Mouse (Mus musculus) urinary bladder, adult 18-20 months (tissue): ENCODE data around the gene Tenm4.

Source experiments
- DNase-seq, 2 experiments: peaks; one replicate each; pipeline ENCODE4 v3.0.0; 2022; ENCODE audit warnings: low spot score in 2 of 2, mixed read lengths in 2 of 2

Tenm4 gene

DNA sequence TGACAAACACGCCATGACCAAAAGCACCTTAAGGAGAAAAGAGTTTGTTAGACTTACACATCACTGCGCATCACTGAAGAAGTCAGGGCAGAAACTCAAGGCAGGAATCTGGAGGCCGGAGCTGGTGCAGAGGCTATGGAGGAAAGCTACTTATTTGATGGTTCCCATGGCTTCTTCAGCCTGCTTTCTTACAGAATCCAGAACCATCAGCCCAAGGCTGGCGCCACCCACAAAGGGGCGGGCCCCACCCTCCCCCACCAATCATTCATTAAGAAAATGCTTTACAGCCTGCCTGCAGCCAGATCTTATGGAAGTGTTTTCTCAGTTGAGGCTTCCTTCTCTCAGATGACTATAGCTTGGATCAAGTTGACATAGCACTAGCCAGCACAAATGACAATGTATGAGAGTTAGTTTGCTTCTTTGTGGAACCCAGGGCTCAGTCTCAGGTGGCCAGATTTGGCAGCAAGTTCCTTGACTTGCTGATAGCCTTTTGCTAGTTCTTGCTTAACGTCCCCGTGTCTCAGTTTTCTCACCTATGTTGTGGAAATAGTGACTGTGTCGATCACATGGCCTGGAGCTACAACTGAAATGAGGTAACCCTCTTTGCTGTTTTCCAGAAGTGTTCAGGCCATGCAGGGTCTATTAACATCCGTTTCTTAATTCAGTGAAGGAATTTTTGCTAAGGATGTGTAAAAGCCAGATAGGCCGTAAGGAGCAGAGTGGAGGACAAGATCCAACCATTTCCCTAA, 32.9 kb downstream of the Tenm4 start:
- no peak for DNase-seq

DNA sequence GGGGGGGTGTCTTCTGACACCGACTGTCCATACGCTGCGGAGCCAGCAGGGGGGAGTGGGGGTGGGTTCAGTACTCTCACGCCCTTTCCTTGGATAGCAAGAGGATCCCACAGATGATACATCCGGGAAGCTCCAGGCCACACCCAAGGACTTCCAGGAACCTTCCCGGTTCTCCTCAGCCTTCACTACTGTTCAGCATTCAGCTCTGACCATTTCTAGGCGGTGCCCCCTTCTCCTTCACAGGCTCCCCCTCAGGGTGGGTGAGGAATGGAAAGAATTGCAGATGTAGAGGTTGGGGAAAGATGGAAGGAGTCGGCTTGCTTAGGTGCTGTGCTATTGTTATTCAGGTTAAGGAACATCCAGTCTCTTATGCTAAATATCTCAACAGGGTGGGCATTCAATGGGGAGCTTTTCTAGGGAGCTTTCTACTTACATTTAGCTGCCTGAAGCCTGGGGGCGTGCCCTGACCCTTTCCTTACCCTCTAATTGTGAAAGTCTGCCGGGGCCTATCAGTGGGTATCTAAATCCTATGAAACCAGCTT, 33.8 kb downstream of the Tenm4 start:
- no peak for DNase-seq

DNA sequence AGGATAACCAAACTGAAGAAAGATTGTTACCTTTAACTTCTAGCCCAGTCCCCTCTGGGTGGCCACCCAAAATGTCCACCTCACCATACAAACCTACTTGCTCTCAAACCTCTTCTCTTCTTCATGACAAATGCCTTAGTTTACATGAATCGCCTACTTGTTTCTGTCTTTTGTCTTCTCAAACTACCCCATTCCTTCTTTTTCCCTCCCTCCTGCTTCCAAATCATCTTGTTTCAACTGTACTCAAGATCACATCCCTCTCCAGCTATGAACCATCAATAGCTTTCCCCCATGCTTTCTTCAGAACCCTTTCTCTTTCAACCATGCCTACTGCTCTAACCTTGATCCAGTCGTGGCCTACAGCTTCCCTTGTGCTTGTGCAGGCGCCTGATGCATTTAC, 36.0 kb downstream of the Tenm4 start:
- DNase-seq: no peak

DNA sequence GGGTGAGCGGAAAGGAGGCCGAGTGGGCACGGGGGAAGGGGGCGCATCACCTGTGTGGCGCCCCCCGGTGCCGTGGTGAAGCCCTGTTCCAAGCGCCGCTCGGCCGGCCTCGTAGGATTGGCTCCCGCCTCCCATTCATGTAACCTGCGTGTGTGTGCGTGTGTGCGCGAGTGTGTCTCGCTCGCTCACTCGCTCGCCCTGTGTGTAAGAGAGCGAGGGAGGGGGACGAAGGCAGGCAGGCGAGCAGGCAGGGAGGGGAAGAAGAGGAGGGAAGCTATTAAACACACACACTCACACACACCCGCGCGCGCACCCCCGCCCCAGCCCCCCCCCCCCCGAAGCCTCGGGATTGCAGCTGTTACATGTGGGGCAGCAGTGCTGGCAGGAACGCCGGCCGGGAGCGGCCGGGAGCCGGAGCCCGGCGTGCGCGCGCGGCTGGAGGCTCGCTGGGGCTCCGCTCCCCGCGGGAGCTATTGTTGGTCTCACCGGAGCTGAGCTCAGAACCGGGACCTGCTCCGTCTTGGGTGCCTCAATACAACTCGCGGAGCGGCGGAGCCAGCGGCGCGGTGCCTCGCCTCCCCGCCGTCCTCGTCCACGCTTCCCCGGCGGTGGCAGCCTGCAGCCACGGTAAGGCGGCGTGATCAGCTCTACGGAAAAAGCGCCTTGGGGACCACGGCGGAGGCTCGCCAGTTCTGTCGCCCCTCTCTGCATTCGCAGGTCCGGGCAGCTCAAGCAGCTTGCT, 38.9 kb downstream of the Tenm4 start:
- DNase-seq: peak in 1 of 2 experiments; percentile 74

DNA sequence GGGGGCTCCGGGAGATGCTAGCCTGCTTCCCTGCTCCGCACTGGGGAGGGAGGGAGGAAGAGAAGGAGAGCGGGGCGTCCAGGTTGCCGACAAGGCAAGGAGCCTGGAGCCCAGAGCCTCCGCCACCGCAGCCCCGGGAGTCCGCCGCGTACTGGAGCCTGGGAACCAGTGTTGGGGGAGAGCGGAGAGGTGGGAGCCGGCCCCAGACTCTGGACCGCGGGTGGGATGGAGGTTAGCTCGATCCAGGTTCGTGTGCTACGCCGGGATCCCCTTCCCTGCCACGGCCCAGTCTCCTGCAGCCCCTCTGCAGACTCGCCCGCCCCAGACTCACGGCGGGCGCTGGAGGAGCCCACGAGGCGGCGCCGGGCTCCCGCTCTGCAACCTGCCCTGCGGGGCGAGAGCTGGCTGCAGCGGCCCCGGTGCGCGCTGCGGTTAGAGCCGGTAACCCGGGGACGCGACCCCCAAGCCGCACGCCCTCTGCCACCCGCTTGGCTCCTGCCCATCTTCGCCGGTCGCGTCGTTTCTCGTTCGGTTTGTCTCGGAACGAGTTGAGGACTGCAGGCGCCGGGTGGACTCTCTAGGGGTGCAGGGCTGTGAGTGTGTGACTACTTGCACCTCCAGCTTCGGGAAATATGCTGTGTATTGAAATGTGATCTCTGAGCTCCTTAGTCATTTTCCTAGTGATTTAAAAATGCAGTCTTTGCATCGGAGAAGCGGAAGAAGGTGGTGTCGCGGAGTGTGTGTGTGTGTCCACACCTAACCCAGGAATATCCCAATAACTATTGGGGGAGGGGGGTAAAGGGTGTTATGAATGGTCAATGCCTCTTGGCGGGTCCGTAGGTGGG, 39.7 kb downstream of the Tenm4 start:
- DNase-seq: peak in 1 of 2 experiments; percentile 41

DNA sequence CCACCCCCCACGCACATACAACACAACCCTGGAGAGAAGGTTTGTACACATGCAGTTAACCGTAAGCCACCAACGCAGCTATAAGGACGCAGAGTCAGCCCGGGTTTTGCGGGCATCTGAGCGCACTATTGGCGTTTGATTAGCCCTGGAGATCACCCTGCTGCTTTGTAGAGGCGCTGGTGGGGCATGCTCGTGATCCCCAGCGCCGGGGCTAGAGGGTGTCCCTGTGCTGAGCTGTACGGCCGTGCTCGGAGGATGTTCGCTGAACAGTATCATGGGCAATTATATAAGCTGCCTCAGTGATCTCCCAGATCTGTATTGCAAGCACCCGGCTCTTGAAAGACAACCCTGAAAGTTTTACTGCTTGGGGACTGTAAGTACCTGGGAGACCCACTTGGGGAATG, 40.6 kb downstream of the Tenm4 start:
- DNase-seq: peak in 1 of 2 experiments; percentile 18

DNA sequence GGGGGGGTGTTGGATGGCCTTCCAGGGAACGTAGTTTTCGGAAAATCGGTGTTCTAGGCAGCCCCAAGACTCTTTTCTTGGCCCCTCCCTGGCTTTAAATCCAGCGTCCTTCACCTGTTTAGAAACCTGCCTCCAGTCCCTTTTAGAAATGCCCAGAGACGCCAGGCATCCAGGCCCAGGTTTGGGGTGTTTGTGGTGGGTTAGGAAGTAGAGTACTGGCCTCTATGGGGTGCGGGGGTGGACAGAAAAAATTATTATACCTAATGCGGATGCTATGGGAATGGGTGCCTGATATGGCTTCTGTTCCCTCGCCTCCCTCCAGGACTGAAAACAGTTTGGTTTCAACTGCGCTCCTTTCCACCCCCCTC, 41.2 kb downstream of the Tenm4 start:
- no peak for DNase-seq

DNA sequence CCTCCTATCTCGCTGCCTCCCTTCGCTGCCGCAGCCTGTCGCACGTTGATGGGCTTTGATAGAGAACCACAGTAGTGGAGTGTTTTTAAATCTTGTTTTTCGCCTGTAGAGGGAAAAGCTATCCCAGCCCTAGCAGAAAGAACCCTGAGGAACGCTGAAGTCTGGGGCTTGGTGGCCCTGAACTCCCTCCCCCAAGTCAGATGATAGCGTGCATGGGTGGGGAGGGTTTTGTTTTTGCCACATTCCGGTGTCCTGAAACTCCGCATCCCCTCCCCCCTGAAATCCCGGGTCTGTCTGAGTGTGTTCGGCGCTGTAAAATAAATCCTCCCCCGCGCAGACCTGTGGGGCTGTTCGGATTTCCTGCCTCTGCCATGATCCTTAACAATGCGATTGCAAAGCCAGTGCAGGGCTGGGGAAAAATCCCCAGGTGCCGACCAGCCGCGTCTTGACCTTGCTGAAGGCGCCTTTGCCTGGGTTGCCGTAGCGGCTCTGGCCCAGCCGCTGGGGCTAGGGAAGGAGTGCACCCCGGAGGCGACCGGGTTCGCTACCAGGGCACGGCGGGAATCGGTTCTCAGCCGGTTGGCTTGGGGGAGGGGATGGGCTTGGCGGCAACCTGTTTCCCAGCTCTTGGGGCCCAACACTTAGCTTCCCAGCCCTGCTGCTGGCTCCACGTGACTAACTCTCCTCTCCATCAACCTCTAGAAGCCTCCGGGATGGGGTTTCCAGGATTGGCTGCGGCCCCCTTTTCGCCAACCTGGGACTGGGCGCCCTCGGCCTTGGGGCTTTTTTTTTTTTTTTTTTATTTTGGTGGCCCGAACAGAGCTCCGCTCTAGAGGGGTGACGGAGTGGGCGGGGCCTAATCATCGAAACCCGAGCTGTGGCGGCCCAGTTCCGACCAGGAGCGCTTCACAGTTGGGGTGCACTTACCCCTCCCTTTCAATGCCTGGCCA, 41.8 kb downstream of the Tenm4 start:
- DNase-seq: peak; percentile 15 to 44

DNA sequence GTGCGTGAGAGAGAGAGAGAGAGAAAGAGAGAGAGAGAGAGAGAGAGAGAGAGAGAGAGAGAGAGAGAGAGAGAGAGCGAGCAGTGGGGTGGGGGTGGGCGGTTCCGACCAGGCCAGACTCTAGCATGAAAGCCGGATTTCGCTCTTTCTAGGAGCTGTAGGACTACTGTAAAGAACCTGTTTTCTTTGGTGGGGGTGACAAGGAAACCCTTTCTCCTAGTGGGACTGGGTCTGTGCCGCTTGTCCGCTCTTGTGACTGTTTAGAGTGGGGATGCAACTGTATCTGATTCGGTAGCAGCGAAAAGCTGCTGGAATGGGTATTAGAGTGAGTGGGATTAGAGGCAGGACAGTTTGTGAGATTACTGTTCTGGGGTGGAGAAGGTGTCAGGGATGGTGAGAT, 42.7 kb downstream of the Tenm4 start:
- DNase-seq: no peak

DNA sequence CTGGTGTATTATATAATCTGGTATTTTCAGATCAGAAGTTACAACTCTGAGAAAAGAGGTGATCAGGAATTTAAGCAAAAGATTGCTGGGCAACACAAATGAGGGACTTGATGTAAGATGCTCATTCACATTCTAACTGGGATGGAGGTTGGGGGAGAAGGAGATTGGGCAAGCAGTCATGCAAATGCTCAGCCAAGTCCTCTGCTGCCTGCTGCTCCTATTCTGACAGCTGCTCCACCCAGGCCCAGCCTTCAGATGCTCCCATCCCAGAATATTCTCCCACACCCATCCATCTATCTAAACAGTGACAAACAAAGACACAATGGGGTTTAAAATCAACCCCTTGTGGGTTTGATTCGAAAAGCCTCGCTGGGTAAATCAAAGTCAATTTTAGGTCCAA, 43.8 kb downstream of the Tenm4 start:
- no peak for DNase-seq

DNA sequence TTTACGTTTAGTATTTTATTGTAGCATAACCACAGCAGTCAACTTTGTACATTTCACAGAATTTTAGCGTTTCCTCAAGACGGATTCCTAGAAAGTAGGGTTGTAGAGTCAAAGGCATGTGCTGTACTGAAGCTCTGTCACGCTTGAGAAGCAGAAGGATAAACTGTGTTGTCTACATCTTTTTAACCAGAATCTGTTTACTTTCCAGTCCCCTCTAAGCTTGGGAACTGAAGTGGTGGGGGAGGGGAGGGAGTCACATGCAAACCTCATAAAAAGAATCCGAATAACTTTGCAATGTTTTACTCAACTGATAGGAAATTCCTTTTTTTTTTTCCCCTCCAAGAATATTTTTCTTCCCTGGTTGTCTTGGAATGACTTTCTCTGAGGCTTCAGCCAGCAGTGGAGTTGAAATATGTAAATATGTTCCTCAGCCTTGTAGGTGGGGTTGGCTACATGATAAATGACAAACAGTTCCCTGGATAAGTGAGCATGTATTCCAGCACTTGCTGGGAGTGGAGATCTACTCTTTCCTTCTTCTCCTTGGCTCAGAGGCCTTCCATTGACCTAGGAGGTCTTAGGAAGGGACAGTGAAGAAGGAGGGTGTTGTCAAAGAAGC, 45.0 kb downstream of the Tenm4 start:
- DNase-seq: no peak

DNA sequence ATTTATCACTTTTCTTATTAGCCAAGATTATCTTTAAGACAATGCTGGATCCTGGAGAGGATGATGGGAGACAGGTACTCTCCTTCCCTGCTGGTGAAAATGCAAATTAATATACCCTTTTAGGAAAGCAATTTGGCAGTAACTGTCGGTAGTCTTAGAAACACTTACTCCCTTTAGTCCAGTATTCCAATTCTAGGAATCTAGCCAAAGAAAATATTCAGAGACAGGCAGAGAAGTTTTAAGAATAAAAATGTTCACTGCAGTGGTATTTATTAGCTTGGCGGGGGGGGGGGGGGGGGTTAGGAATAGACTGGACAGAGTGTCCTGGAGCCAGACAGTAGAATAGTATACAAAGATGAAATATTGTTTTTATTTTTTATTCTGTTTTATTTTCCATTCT, 48.3 kb downstream of the Tenm4 start:
- DNase-seq: no peak

DNA sequence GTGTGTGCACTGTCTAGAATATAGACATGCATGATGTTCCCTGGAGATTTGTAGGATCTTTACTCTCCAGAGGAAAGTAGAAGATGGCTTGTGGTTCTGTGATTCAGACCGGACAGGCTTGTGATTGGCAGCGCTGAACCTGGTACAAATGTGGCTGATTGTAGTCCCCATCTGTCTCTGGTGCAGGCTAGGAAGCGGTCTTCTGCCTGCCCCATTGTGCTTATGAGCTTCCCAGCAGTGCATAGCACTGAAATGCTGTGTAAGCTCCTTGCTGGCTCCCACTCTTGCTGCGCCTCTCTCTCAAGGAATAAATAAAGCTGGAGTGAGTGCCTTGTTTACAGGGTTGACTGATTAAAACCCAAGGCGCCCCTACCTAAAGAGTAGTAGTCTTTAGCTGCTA, 49.6 kb downstream of the Tenm4 start:
- DNase-seq: no peak

DNA sequence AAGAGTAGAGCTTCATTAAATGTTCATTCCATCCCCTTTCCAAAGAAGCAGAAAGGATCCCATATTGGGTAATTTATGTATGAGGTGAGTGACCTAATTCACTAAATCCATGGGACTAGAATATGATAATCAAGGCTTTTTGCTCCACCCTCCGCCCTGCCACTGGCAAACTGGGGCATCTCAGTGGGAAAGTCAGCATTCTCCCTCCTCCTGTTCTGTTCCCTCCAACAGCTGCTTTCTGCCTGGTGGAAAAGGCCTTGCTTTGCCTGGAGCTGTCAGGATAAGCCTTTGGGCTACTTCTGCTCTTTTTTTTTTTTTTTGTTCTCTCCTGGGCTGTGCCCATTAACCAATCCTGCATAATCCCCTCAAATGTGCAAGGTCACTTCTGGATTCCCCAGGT, 51.5 kb downstream of the Tenm4 start:
- no peak for DNase-seq

DNA sequence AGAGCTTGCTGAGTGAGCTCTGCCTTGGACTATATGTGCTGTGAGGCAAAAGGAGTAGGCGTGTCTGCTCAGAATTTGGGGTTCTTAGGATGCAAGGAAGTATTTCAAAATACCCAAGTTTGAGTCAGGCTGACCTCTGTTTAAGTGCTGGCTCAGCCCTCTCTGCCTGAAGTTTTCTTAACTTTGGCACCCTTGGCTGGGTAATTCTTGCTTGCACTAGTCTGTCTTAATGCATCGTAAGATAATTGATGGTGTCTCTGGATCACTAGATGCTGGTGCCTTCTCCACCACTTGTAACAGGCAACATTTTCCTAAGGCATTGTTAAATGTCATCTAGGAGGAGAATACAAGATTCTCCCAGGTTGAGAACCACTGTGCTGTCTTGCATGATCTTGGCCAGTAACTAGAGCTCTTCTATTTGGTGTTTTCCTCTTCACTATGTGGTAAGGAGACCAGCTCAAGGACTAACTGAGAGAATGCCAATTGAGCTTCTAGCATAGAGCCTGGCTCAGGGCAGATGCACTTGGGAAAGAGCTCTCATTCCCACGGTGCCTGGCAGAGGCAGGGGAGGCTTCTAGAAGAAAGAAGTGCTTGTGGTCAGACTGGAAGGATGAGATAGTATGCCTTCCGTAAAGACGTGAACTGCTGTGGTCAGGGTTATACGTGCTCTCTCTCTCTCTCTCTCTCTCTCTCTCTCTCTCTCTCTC, 57.7 kb downstream of the Tenm4 start:
- no peak for DNase-seq

DNA sequence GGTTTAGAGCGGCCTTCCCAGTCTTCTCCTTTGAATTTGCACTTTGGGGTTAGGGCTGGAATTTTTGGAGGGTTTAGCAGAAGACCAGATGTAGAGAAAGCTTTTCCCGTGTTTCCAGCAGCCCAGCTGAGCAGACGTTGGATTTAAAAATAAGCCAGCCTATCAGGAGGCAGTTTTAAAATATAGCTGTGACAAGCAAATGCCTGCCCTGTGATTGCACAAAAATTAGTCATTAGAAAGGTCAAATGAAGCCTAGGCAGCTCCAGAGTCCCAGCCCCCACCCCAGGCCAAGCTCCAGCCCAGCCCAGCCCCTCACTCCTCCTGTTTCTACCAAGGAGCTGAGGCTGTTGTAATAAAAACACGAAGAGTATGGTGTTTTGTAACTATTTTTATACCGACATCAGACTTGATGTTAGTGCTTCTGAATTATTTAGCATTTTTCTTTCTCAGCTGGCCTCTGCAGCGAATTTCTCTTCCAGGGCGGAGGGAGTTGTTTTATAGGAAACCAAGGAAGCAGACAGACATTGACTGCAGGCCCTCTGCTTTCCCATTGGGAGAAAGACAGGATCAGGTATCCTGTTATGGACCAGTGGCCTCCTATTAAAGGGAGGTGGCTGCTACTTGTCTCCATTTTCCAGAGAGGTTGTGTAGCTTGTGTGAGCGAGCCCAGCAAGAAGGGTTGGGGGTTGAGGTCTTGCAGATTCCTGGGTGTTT, 59.1 kb downstream of the Tenm4 start:
- DNase-seq: no peak

DNA sequence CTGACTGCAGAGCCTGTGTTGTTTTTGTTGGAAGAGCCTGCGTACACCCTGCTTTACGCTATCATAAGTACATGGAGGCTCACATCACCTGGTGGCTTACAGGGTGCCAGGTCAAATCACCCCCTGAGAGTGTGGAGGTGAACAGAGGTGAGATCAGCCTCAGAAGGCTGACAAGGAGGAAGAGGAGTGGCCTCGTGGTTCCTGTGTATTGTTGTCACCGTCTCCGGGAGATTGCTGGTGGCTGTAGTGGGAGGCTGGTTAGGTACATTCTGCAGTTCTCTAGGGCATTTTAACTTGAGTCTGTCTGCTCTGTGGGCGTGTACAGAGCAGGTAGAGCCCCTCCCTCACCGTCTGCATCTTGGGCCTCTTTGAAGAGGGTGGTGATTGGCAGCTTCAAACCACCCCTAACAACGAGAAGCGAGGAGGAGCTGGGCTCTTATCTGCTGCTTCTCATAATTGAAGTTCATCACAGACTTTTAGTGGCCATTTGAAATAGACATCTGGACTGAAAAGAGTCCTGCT, 59.7 kb downstream of the Tenm4 start:
- DNase-seq: no peak

DNA sequence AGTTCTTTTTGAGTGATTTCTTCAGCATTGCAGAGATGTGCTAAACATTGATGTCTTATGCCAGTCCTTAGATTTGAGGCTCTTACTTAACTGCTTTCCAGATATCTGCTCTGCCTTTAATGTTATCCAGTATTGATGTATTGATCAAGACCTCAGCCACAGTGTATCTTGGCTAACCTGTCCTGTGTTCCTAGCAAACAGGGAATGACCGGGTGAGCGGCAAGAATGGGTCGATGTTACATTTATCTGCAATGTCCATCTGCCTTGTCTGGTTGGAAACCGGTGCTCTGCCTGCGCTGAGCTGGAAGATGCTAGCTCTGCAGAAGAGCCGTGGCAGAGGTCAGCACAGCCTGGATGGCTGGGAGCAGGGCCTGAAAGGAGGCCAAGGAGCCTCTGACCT, 64.8 kb downstream of the Tenm4 start:
- no peak for DNase-seq

DNA sequence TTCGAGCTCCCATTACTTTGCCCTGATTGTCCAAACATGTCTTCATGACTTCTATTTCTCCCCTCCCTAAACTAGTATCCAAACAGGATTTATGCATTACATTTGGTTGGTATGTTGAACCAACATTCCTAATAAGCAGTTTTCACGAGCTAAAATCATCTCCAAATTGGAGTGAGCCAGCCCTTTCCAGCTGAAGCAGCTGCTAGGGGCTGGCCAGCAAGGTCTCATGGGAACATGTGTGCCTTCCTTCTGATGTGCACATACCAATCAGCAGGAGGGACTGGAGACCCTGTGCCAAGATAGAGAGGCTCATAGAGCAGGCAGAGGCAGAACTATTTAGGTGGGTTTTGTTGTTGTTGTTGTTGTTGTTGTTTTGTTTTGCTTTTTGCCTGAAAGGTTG, 69.6 kb downstream of the Tenm4 start:
- DNase-seq: no peak
